Comparison of ENCODE assay signal across 23 mouse cellular contexts in genomic region chr11:72072331-72072905, GRCm38 (mm10). TPM values are rescaled to one million over a fixed set of nuclear protein-coding genes. Genes with fewer than 3 reads are reported as not detected.
DNase-seq lines count a peak whose midpoint lies in the region; ATAC-seq lines count a peak whose summit lies in the region.
"Had no signal": no experiment of that assay in that cellular context is flagged by ENCODE, and none has a peak within 500 bp of the region (broad histone marks: within the 10 kb centered on the region; RNA-seq: fewer than 3 reads in every experiment).

No protein-coding gene starts in this region.

- H3K27me3 ChIP-seq in forebrain, embryonic 14.5 days (replicated peaks; ENCODE audit: control insufficient read depth, insufficient read depth, low read length) = no peaks in the 10 kb centered on the region
- no peaks in the 10 kb centered on the region for H3K27me3 ChIP-seq in forebrain, embryonic 13.5 days
- H3K27me3 ChIP-seq in kidney, embryonic 16.5 days (ENCODE audit: insufficient read depth, low read length) = peaks cover 8% of the 10 kb centered on the region; the same call in 1 of the 2 replicates

- no peaks in the 10 kb centered on the region for H3K36me3 ChIP-seq in forebrain, embryonic 14.5 days (ENCODE audit: control insufficient read depth, insufficient read depth, low read length)
- H3K36me3 ChIP-seq in forebrain, embryonic 13.5 days (ENCODE audit: poor library complexity, severe bottlenecking) = no peaks in the 10 kb centered on the region
- H3K36me3 ChIP-seq in kidney, embryonic 16.5 days (ENCODE audit: insufficient read depth, low read length) = no peaks in the 10 kb centered on the region
- H3K36me3 ChIP-seq: heart, embryonic 12.5 days had no signal

- peak; percentile 35 for DNase-seq in forebrain, embryonic 14.5 days (ENCODE audit: low spot score)
- DNase-seq in kidney, adult 9 months = no peak
- DNase-seq in embryo, embryonic 10.5 days (ENCODE audit: low spot score) = peak; percentile 36
- no peak for DNase-seq in right cerebral cortex, postnatal 14 days
- DNase-seq in B cell, adult 2 months = no peak
- DNase-seq: cerebellum, postnatal 25 days; heart, postnatal 14 days; kidney, postnatal 25 days; left cerebral cortex, postnatal 4 days; spleen, adult 18-20 months; thymus, adult 18-20 months; thymus, postnatal 4 days had no signal

- H3K4me1 ChIP-seq in forebrain, embryonic 14.5 days (ENCODE audit: control insufficient read depth, insufficient read depth, low read length) = no peaks in the 10 kb centered on the region; the same call in 1 of the 2 replicates
- H3K4me1 ChIP-seq in forebrain, embryonic 13.5 days = peaks cover 12% of the 10 kb centered on the region
- H3K4me1 ChIP-seq in kidney, embryonic 16.5 days (ENCODE audit: insufficient read depth, low read length) = no peaks in the 10 kb centered on the region
- H3K4me1 ChIP-seq: heart, embryonic 12.5 days had no signal

- no peak overlapping the region for H3K9ac ChIP-seq in forebrain, embryonic 14.5 days (ENCODE audit: low read length)
- H3K9ac ChIP-seq in forebrain, embryonic 13.5 days = no peak overlapping the region
- no peak overlapping the region for H3K9ac ChIP-seq in kidney, embryonic 16.5 days (replicated peaks; ENCODE audit: low read length)
- H3K9ac ChIP-seq: heart, embryonic 12.5 days had no signal

- no peak overlapping the region for H3K4me2 ChIP-seq in forebrain, embryonic 14.5 days (ENCODE audit: low read length)
- H3K4me2 ChIP-seq in forebrain, embryonic 13.5 days = no peak overlapping the region
- no peak overlapping the region for H3K4me2 ChIP-seq in kidney, embryonic 16.5 days (replicated peaks; ENCODE audit: low read depth, low read length)
- H3K4me2 ChIP-seq: heart, embryonic 12.5 days had no signal

- no peaks in the 10 kb centered on the region for H3K9me3 ChIP-seq in forebrain, embryonic 14.5 days (replicated peaks; ENCODE audit: control insufficient read depth, low read length)
- H3K9me3 ChIP-seq in forebrain, embryonic 13.5 days (replicated peaks) = no peaks in the 10 kb centered on the region
- no peaks in the 10 kb centered on the region for H3K9me3 ChIP-seq in kidney, embryonic 16.5 days (ENCODE audit: low read length)
- H3K9me3 ChIP-seq: heart, embryonic 12.5 days; megakaryocyte, embryonic 14.5 days had no signal

- H3K4me3 ChIP-seq in forebrain, embryonic 14.5 days (ENCODE audit: low read depth, low read length) = no peak overlapping the region
- no peak overlapping the region for H3K4me3 ChIP-seq in forebrain, embryonic 13.5 days
- no peak overlapping the region for H3K4me3 ChIP-seq in kidney, embryonic 16.5 days (ENCODE audit: low read length)
- H3K4me3 ChIP-seq: erythroblast, embryonic 14.5 days; heart, embryonic 12.5 days; left cerebral cortex, adult 2 months; megakaryocyte, embryonic 14.5 days had no signal

- ATAC-seq in forebrain, embryonic 14.5 days = no peak
- no peak for ATAC-seq in forebrain, embryonic 13.5 days
- peak; percentile 46; the same call in 1 of the 2 replicates for ATAC-seq in kidney, embryonic 16.5 days (ENCODE audit: low FRiP score, low TSS enrichment)
- 0 out of 2 replicates have a peak, but pooled peaks have one; percentile 56 for ATAC-seq in megakaryocyte-erythroid progenitor cell, adult 5-6 weeks (replicated peaks; ENCODE audit: low FRiP score, low TSS enrichment, poor library complexity, severe bottlenecking)

- no peak overlapping the region for H3K27ac ChIP-seq in forebrain, embryonic 14.5 days (ENCODE audit: low read depth, low read length)
- no peak overlapping the region; the same call in 1 of the 2 replicates for H3K27ac ChIP-seq in forebrain, embryonic 13.5 days
- no peak overlapping the region for H3K27ac ChIP-seq in kidney, embryonic 16.5 days (ENCODE audit: low read length)
- H3K27ac ChIP-seq: left cerebral cortex, adult 2 months had no signal

- WGBS in forebrain, embryonic 14.5 days = 35% methylated on average over 6 of the region's 6 CpGs
- 40% methylated on average over 6 of the region's 6 CpGs for WGBS in forebrain, embryonic 13.5 days
- 14% methylated on average over 6 of the region's 6 CpGs for WGBS in kidney, embryonic 16.5 days

RNA-seq across cellular contexts. Expression of gene Pimreg, which starts 30.6 kb away (rescaled TPM):
- 97.8 and 123 TPM in 2 replicates for polyA plus RNA-seq in forebrain, embryonic 14.5 days (2014; fragmentation: Nextera tagmentation; extraction: Ambion mirVana)
- 155 and 171 TPM in 2 replicates for polyA plus RNA-seq in forebrain, embryonic 13.5 days (2015; fragmentation: Nextera tagmentation; extraction: Ambion mirVana)
- polyA plus RNA-seq in kidney, embryonic 16.5 days (2015; fragmentation: Nextera tagmentation; extraction: Ambion mirVana) = 131 and 137 TPM in 2 replicates
- total RNA-seq in megakaryocyte-erythroid progenitor cell, adult 5-6 weeks (2014; fragmentation: Nextera tagmentation) = 2.3 and 7.1 TPM in 2 replicates
- 3.1 and 3.6 TPM in 2 replicates for total RNA-seq in megakaryocyte-erythroid progenitor cell, adult 5-6 weeks (2017)
- total RNA-seq: gastrocnemius, adult 8-10 months; liver, adult 2 months had no signal

RNA-seq across cellular contexts. Expression of gene Aipl1, which starts 35.1 kb away (rescaled TPM):
- polyA plus RNA-seq in forebrain, embryonic 14.5 days (2014; fragmentation: Nextera tagmentation; extraction: Ambion mirVana) = 0.09 TPM in 2 replicates
- polyA plus RNA-seq in forebrain, embryonic 13.5 days (2015; fragmentation: Nextera tagmentation; extraction: Ambion mirVana) = 0.23 and 0.31 TPM in 2 replicates
- polyA plus RNA-seq in kidney, embryonic 16.5 days (2015; fragmentation: Nextera tagmentation; extraction: Ambion mirVana) = 0.30 and 0.39 TPM in 2 replicates
- not detected in 2 replicates for total RNA-seq in megakaryocyte-erythroid progenitor cell, adult 5-6 weeks (2014; fragmentation: Nextera tagmentation)
- total RNA-seq in megakaryocyte-erythroid progenitor cell, adult 5-6 weeks (2017) = 0.08 and 0.61 TPM in 2 replicates
- total RNA-seq: adrenal gland, adult 18-20 months; gastrocnemius, adult 8-10 months; heart, postnatal 14 days; left cerebral cortex, adult 2 months; liver, adult 2 months had no signal
- polyA plus RNA-seq: liver, adult 2 months; stomach, embryonic 14.5 days had no signal

Comparison
In these comparisons a context has a peak if more than half of its experiments do, and no peak if none do; other contexts are left out.
1. ATAC-seq: peak in kidney, embryonic 16.5 days (single experiment) and megakaryocyte-erythroid progenitor cell, adult 5-6 weeks (single experiment); none in forebrain, embryonic 14.5 days (single experiment) and forebrain, embryonic 13.5 days (single experiment).
2. DNase-seq: peak in forebrain, embryonic 14.5 days (single experiment) and embryo, embryonic 10.5 days (single experiment); none in kidney, adult 9 months (single experiment), right cerebral cortex, postnatal 14 days (single experiment) and B cell, adult 2 months (0 of 2).